Mouse (Mus musculus): ENCODE measurements around the gene Arid1b. TPM values are rescaled to one million over a fixed set of nuclear protein-coding genes. Genes with fewer than 3 reads are reported as not detected.
"Not testable (repeated sequence)": the region's sequence is repeated elsewhere in the genome, so short reads cannot be mapped to it uniquely, and the experiment has no call there.

Arid1b gene
- total RNA-seq, 2 experiments from 2014 or later: 9.2 to 28.8 TPM

DNA sequence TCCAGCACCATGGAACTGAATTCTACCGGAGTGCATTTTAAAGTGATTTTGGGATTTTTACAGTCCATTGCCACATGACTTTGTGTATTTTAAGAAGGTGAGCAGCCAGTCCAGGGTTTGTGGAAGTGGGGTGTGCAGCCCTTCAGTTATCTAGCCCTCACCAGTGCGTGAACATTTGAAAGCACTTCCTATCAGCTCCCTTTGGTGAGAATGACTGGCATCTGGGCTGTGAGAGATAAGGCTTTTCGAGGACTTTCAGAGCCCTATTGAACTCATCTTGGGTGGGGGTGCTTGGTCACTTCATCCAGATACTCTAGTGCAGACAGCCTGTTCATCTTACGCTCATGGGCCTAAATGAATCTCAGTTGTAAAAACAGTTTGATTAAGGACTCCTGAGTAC lies 105.1 kb downstream of the Arid1b start:
- ATAC-seq (replicated peaks; ENCODE audit: low FRiP score, low TSS enrichment, poor library complexity, severe bottlenecking): peak; percentile 97

DNA sequence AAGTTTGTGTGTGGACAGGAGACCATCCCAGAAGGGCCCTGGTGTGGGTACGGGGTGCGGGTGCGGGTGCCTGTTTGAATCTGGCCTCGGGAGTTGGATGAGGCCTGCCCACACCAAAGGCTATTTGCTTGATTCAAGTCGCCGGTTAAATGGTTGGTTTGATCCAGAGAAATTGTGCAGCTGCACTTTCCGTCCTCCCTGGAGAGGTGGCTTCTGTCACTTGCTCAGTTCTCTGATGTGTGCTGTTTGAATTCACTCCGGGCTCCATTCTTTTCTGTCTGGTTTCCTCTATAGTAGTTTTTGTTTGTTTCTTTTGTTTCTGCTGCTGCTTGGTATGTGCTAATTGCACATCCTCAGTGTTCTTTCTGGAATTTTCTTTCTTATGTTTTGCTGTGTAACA lies 107.0 kb downstream of the Arid1b start:
- ATAC-seq (replicated peaks; ENCODE audit: low FRiP score, low TSS enrichment, poor library complexity, severe bottlenecking): no peak

DNA sequence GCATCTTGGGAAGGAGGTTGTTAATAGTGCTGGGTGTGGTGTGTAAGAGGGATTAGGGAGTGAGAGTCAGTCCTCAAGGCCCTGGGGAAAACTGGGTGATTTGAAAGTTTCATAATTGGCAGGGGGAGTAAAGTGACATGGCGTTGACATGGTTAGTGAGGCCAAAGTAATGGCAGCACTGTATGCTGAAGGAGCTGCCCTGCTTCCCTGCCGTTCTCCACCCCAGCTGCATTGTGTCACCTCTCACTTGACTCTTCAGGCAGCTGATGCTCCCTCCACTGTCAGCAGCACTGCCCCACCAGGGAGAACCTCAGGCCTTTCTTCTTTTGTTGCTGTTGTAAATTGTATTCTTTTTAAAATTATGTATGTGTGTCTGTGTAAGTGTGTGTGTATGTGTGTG lies 107.8 kb downstream of the Arid1b start:
- ATAC-seq (replicated peaks; ENCODE audit: low FRiP score, low TSS enrichment, poor library complexity, severe bottlenecking): no peak

DNA sequence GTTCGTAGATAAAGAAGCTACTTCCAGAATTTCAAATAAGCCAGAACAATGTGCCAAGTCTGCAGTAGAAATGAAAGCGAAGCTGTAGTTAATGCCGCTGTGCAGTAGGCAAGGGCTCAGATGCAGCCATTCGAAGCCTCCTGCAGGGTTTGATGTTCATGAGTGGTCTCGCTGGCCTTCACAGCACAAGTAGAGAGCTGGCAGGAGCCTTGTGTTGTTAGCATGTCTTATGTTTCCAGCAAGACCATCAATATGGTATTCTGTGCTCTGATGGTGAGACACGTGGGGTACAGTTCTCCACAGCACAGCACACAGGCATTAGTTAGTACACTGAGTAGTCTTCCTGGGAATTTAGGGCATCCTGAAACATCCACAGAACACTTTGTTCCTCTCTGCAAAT lies 111.6 kb downstream of the Arid1b start:
- ATAC-seq (replicated peaks; ENCODE audit: low FRiP score, low TSS enrichment, poor library complexity, severe bottlenecking): no peak

DNA sequence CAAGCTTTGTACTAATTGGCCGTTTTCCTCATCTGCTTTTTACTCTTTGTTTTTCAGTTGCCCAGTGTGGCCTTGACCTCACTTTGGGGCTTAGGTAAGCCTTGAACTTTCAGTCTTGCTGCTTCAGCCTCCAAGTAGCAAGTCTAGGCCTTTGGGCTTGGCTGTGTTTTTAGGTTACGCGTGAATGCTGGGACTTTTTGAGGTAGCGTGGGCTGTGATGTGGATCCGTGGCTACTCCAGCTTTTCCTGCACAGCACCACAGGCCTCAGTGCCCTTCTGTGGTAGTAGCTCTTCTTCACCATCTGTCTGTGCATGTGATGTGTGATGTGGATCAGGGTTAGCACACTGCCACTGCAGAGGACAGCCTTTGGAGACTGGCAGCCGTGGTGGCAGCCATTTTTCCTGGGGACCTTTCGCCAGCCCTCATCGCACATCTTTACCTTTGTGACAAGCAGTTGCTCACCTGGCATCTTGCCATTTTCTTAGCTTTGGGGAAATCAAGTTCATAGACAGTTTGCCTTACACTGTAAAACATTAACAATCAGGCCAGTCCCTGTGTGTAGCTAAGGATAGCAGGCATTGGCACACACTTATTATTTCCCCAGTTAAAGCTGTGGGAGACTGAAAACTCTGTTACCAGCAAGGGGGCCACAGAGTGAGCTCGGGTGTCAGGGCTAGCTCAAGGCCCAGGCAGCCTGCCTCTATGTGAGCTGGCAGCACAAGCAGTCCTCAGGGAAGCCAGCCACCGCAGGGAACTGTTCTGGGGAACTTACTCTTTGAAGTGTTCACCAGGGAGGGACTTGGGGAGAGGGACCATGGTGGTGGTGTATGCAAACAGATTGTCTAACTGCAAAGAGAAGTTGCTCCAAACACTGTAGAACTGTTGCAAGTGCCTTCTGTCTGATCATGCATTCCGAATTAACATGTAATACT lies 112.4 kb downstream of the Arid1b start:
- ATAC-seq (replicated peaks; ENCODE audit: low FRiP score, low TSS enrichment, poor library complexity, severe bottlenecking): no peak

DNA sequence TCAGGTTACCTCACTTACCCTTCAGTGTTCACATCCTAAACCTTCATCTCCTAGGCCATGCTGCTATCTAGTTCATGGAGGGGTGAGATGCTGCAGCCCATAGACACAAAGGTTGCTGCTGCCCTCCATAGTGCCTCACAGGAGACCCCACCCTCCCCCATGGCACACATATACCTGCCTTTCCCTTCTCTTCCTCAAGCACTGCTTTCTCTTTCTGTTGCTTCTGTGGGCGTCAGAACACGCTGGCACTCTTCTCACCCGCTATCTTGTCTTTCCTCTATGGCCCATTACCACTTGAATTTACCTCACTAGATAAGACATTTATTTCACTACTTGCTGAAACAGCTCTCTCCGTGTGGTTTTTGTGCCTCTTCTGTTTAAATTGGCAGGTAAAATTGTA lies 113.4 kb downstream of the Arid1b start:
- ATAC-seq (replicated peaks; ENCODE audit: low FRiP score, low TSS enrichment, poor library complexity, severe bottlenecking): peak; percentile 46; the same call in 1 of the 2 replicates

DNA sequence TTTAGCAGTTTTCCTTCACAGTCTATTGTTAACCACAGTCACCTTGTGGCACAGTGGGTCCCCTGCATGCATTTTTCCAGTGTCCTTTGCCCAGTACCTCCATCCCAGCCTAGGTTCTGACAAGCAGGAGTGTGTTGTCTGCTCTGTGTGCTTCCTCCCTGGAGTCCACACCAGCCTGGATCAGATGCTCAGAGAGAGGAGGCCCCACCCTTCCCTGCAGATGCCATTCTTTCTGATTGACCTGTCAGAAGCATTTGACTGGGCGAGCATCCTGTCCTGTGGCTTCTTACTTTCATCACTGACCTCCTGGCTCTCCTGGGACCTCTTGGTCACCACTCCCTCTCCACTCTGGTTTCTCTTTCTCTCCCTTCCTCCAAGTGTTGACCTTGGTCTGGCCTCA lies 113.9 kb downstream of the Arid1b start:
- no peak; the same call in 1 of the 2 replicates for ATAC-seq (replicated peaks; ENCODE audit: low FRiP score, low TSS enrichment, poor library complexity, severe bottlenecking)

DNA sequence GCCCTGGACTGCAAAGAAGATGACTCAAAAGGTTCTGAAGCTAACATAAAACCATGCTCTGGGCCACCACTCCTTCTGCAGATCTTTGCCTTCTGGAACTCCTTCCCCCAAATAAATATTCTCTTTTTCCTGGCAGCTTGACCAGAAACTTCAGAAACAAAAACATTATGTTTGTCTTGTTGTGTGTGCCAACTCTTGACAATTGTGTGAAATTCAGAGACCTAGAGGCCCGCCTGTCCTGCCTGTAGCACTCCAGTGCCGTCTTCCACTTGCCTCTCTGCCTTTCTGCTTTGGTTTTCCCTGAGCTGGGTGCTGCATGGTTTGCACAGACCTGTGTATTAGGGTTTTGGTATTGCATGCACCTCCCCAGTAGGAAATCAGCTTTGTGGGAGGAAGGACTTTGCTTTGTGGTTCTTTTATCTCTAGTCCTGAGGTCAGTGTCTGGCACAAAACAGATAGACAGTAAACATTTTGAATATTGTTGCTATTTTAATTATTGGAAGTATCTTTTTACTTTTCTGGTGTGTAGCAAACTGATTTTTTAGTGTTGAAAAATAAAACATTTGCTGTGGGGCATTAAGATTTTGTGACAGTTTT lies 114.5 kb downstream of the Arid1b start:
- ATAC-seq (replicated peaks; ENCODE audit: low FRiP score, low TSS enrichment, poor library complexity, severe bottlenecking): no peak

DNA sequence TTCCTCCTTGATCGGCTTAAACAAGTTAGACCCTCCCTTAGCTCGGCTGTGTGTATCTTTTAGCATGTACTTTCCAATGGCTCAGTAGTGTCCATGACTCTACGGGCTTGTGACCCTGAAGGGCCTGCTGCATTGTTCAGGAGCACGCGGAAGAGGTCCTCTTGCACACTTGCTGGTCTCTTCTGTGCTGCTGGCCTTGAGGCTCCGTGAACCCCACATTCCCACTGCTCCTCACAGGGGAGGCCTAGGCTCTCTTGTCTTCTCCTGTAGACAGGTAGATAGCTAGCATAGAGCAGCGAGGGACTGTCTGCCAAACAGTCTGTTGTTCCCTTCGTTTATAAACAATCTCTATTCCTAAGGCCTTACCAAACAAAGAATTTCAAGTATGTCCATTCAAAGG lies 115.2 kb downstream of the Arid1b start:
- no peak for ATAC-seq (replicated peaks; ENCODE audit: low FRiP score, low TSS enrichment, poor library complexity, severe bottlenecking)

DNA sequence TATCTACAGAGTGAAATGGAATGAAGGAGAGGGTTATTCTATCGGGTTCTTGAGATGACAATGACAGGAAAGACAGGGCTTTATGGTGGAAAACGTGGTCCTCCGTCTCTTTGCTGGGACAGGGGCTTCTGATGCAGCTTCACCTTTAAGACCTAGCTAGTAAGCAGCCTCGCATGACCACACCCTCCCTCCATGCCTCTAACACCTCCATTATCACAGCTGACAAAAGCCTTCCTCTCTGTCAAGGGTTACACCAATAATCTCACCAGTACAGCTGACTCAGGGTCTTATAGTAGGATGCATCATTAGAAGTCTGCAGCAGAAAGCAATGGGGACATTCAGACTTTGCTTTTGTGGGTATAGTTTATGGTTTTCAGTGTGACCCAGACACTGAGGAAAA lies 116.0 kb downstream of the Arid1b start:
- ATAC-seq (replicated peaks; ENCODE audit: low FRiP score, low TSS enrichment, poor library complexity, severe bottlenecking): no peak

DNA sequence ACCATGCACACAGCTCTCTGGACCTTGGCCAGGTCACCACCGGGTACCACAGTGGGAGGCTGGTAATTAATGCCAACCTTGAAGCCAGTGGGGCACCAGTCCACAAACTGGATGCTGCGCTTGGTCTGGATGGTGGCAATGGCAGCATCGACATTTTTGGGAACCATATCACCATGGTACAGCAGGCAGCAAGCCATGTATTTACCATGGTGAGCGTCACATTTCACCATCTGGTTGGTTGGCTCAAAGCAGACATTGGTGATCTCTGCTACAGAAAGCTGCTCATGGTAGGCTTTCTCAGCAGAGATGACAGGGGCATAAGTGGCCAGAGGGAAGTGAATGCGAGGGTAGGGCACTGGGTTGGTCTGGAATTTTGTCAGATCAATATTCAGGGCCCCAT lies 116.8 kb downstream of the Arid1b start:
- ATAC-seq (replicated peaks; ENCODE audit: low FRiP score, low TSS enrichment, poor library complexity, severe bottlenecking): not testable (repeated sequence)

DNA sequence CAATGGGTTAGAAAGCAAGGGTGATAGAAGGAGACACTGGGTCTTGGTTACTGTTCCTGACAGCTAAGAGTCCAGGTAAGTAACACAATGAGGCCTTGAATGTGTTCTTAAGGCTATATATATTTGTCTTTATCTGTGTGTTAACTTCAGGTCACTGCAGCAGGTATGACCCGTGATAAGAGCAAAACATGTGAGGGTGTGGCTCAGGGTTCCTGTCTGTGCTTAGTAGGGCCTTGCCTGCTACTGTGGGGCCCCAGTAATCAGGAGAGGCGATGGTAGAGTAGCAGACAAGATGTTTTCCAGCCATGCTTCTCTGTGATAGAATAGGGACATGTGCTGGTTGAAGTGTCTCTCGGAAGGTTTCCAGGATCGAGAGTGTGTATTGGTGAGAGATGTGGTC lies 118.0 kb downstream of the Arid1b start:
- ATAC-seq (replicated peaks; ENCODE audit: low FRiP score, low TSS enrichment, poor library complexity, severe bottlenecking): peak; percentile 48; the same call in 1 of the 2 replicates

DNA sequence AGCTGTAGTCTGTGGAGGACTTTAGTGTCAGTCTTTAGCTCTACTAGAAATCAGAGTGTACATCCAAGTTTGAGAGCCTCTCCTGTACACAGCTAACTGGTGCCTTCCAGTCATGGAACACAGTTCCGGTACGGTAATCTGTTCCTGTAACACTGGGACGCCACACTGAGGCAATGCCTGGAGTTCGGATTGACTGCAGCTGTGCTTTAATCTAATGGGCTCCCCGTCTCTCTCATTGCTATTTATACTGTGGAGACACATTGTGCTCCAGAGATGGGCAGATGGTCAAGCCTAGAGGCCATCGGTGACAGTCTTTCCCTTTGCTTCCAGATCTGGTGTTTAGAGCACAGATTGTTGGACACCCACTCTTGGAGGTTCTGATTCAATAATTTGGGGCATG lies 121.8 kb downstream of the Arid1b start:
- ATAC-seq (replicated peaks; ENCODE audit: low FRiP score, low TSS enrichment, poor library complexity, severe bottlenecking): no peak

DNA sequence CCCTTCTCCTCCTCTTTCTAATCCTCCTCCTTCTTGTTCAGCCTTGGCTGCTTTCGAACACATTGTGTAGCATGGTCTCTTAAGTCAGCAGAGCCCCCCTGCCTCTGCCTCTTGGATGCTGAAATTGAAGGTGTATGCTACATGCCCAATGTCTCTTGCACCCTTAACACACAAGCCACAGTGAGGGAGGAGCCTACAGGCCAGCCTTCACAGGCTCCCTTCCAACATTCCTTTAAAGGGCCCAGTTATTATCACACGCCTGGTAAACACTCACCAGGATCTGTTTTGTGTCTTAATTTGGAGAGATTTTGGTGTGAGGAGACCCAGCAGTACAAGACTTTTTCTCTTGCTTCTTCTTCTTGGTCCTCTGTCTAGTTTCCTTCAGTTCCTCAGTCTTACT lies 122.9 kb downstream of the Arid1b start:
- no peak for ATAC-seq (replicated peaks; ENCODE audit: low FRiP score, low TSS enrichment, poor library complexity, severe bottlenecking)

DNA sequence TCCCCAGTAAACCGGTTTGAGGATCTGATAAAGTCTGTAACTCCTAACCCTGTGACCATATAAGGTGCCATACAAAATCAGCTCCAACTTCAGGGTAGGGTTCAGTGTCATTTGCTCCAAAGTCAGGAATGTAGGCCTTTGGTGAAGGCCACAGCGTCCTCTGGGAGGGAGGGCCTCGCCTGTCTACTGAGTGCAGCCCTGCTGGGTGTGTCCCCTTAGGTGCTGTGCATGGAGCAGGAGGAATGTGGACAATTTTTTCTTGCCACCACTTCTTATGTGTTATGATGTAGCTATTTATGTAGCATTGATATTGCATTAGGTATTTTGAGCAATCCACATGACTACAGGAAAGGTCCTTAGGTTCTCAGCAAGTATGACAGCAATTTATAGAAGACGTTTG lies 124.0 kb downstream of the Arid1b start:
- ATAC-seq (replicated peaks; ENCODE audit: low FRiP score, low TSS enrichment, poor library complexity, severe bottlenecking): no peak

DNA sequence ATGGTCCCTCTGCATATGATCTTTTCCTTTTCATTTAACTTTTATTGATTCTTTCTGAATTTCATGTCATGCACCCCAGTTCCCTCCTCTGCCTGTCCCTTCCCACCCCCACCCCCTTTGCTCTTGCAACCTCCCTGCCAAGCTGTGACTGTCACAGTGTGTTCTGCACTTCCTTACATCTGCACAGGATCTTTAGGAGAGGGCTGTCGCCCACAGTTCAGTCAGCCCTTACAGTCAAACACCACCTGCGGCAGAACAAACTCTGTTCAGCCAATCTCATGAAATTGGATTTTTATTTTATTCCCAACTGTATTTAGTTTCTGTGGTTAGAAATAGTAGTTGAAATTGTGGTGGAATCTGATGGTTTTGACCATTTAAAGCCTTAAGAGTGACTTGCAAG lies 130.5 kb downstream of the Arid1b start:
- no peak for ATAC-seq (replicated peaks; ENCODE audit: low FRiP score, low TSS enrichment, poor library complexity, severe bottlenecking)

DNA sequence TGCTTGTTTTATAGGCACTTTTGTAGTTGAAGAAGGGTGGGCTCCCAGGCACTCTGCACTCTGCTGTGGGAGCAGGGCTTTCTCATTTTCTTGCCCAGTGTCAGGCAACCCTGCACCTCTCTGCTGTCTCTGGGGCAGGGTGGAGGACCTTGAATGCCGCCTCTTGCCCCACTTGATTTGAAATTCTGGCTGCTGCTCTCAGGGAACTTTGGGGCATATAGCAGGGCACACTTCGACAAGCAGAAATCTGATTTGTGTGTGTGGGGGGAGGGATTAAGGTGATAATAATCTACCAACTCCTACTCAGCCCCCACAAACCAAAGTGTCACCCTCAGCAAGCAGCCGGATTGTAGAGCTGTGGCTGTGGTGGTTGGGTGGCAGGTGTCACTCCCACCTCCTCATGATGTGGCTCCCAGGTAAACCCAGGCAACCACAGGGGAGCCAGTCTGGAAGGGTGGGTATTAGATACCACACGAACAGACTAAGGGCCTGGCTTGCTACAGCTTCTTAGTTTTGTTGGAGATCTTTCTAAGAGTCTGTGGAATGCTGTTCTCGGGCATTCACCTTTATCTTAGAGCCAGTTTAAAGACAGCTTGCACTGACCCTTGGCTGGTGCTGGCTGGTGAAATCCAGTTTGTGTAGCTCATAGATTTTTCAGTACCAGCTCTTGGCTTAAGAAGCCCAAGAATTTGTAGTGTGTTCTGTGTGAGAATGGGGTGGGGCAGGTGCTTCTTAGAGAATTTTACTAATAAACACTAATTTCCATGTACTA lies 131.1 kb downstream of the Arid1b start:
- 0 out of 2 replicates have a peak, but pooled peaks have one; percentile 16 for ATAC-seq (replicated peaks; ENCODE audit: low FRiP score, low TSS enrichment, poor library complexity, severe bottlenecking)

DNA sequence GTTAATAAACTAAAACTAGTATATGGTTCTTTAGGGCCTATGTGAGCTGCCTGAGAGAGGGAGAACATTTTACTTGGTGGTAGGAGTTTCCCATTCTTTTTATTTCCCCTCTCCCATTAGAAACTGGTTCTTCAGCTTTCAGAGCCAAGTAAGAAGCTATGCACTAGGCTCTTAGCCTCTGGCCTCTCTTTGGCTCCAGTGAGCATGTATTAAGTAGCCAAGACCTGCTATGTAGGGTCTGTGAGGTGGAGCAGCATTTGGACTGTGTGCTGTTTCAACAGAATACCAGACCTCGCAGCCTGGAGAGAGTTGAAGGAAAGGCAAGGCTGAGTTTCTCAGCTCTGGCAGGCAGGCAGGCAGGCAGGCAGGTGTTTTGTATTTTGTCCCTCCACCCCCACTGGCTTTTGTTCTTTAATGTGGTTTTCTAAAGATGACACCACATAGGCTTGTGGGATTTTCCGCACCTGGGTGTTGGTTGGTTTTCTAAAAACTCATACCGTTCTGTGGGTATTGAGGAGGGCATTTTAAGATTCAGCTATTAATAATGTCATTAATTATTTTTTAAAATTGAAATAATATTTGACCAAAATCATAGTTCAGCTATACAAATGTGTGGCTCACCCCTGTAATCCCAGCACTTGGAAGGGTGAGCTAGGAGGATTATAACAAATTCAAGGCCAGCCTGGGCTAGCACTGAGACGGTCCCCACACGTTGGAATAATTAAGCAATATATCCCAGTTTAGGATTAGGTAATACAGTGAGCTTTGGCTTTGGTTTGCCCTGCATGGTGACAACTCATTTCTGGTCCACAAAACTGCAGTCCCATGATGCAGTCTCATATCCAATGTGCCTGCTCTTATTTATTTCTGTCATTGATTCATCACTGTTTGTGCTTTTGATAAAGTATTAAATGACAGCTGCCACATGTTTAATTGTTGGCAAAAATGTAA lies 132.0 kb downstream of the Arid1b start:
- ATAC-seq (replicated peaks; ENCODE audit: low FRiP score, low TSS enrichment, poor library complexity, severe bottlenecking): no peak

DNA sequence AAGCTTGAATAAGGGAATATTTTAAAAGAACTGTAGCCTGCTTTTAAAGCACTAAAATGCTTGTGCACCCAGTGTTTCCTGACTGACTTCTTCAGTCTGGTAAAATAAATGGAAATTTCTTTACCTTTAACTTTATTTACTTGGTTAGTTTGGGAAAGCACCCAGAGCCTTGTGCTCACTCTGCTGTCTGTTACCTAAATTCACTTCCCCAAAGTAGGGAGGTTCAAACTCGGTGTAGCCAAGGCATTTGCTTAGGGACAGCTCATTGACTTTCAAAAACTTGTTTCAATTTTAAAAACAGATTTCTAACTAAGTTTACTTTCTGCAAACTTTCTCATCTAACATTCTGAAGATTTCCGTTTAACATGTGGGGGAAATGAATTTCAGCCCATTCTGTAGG lies 135.5 kb downstream of the Arid1b start:
- ATAC-seq (replicated peaks; ENCODE audit: low FRiP score, low TSS enrichment, poor library complexity, severe bottlenecking): no peak
